Mouse (Mus musculus): ENCODE results near the gene Kmt5b. TPM values are rescaled to one million over a fixed set of nuclear protein-coding genes. Genes with fewer than 3 reads are reported as not detected.

The Kmt5b gene
- polyA plus RNA-seq, 1 experiment from 2014 or later, result 18.9 TPM

GRCm38 (mm10) chr19:3850847-3851469 is 83.7 kb downstream of the Kmt5b start:
- Histone ChIP-seq H3K9me3 (replicated peaks; ENCODE audit: control insufficient read depth, low read length) (no peaks in the 10 kb centered on the region), H3K4me2 (ENCODE audit: low read depth, low read length) (peak overlapping the region; percentile 89), H3K4me1 (ENCODE audit: control insufficient read depth, insufficient read depth, low read length) (peaks cover 26% of the 10 kb centered on the region), H3K4me3 (ENCODE audit: low read length) (peak overlapping the region; percentile 85), H3K27me3 (ENCODE audit: control insufficient read depth, insufficient read depth, low read length) (no peaks in the 10 kb centered on the region), H3K9ac (ENCODE audit: low read length) (peak overlapping the region; percentile 75), H3K27ac (ENCODE audit: low read length) (peak overlapping the region; percentile 76), H3K36me3 (ENCODE audit: control insufficient read depth, insufficient read depth) (no peaks in the 10 kb centered on the region)
- ATAC-seq (replicated peaks; ENCODE audit: extremely low read depth, insufficient read depth, low FRiP score), result 0 out of 2 replicates have a peak, but pooled peaks have one; percentile 0
- 6% methylated on average over 19 of the region's 19 CpGs for WGBS

- Histone ChIP-seq H3K27ac (ENCODE audit: low read length) (peak within 1 kb of the TSS; percentile 99), H3K27me3 (ENCODE audit: control insufficient read depth, insufficient read depth, low read length) (no peaks in the 10 kb centered on the region), H3K4me3 (ENCODE audit: low read length) (peak within 1 kb of the TSS; percentile 85), H3K9me3 (replicated peaks; ENCODE audit: control insufficient read depth, low read length) (no peaks in the 10 kb centered on the region), H3K36me3 (ENCODE audit: control insufficient read depth, insufficient read depth) (no peaks in the 10 kb centered on the region), H3K4me2 (ENCODE audit: low read depth, low read length) (peak within 1 kb of the TSS; percentile 89), H3K4me1 (ENCODE audit: control insufficient read depth, insufficient read depth, low read length) (peaks cover 26% of the 10 kb centered on the region), H3K9ac (ENCODE audit: low read length) (peak within 1 kb of the TSS; percentile 91)
- under 1% methylated on average over 44 of the region's 54 CpGs for WGBS
- ATAC-seq (replicated peaks; ENCODE audit: extremely low read depth, insufficient read depth, low FRiP score), result peak; percentile 98
Observed at GRCm38 (mm10) chr19:3851502-3851962, 84.3 kb downstream of the Kmt5b start, which contains the start of gene Chka. Gene Chka (plus strand): TSS chr19:3851773.

- Histone ChIP-seq H3K27ac (ENCODE audit: low read length) (peak overlapping the region; percentile 99), H3K4me1 (ENCODE audit: control insufficient read depth, insufficient read depth, low read length) (peaks cover 26% of the 10 kb centered on the region), H3K9ac (ENCODE audit: low read length) (peak overlapping the region; percentile 91), H3K36me3 (ENCODE audit: control insufficient read depth, insufficient read depth) (no peaks in the 10 kb centered on the region), H3K4me3 (ENCODE audit: low read length) (peak overlapping the region; percentile 85), H3K27me3 (ENCODE audit: control insufficient read depth, insufficient read depth, low read length) (no peaks in the 10 kb centered on the region), H3K4me2 (ENCODE audit: low read depth, low read length) (peak overlapping the region; percentile 89), H3K9me3 (replicated peaks; ENCODE audit: control insufficient read depth, low read length) (no peaks in the 10 kb centered on the region)
- under 1% methylated on average over 71 of the region's 74 CpGs for WGBS
- peak; percentile 35 for ATAC-seq (replicated peaks; ENCODE audit: extremely low read depth, insufficient read depth, low FRiP score)
Observed at GRCm38 (mm10) chr19:3851979-3852681, 84.9 kb downstream of the Kmt5b start.

- Histone ChIP-seq H3K9me3 (replicated peaks; ENCODE audit: control insufficient read depth, low read length) (no peaks in the 10 kb centered on the region), H3K27ac (ENCODE audit: low read length) (no peak overlapping the region), H3K27me3 (ENCODE audit: control insufficient read depth, insufficient read depth, low read length) (no peaks in the 10 kb centered on the region), H3K4me3 (ENCODE audit: low read length) (peak overlapping the region; percentile 85), H3K4me1 (ENCODE audit: control insufficient read depth, insufficient read depth, low read length) (peaks cover 29% of the 10 kb centered on the region), H3K9ac (ENCODE audit: low read length) (no peak overlapping the region), H3K4me2 (ENCODE audit: low read depth, low read length) (peak overlapping the region; percentile 89), H3K36me3 (ENCODE audit: control insufficient read depth, insufficient read depth) (no peaks in the 10 kb centered on the region)
- ATAC-seq (replicated peaks; ENCODE audit: extremely low read depth, insufficient read depth, low FRiP score), result no peak
- 91% methylated on average over 10 of the region's 10 CpGs for WGBS
Observed at GRCm38 (mm10) chr19:3853121-3853520, 85.9 kb downstream of the Kmt5b start.

- H3K4me3 ChIP-seq (ENCODE audit: low read length), result no peak overlapping the region
- 81% methylated on average over 1 of the region's 1 CpGs for WGBS
- no peak overlapping the region for H3K9ac ChIP-seq (ENCODE audit: low read length)
- no peak for ATAC-seq (replicated peaks; ENCODE audit: extremely low read depth, insufficient read depth, low FRiP score)
- no peak overlapping the region for H3K27ac ChIP-seq (ENCODE audit: low read length)
- no peak overlapping the region; the same call in none of the 2 replicates for H3K4me2 ChIP-seq (ENCODE audit: low read depth, low read length)
- no peaks in the 10 kb centered on the region for H3K36me3 ChIP-seq (ENCODE audit: control insufficient read depth, insufficient read depth)
- H3K9me3 ChIP-seq (replicated peaks; ENCODE audit: control insufficient read depth, low read length), result no peaks in the 10 kb centered on the region
- peaks cover 29% of the 10 kb centered on the region for H3K4me1 ChIP-seq (ENCODE audit: control insufficient read depth, insufficient read depth, low read length)
- H3K27me3 ChIP-seq (ENCODE audit: control insufficient read depth, insufficient read depth, low read length), result no peaks in the 10 kb centered on the region
Observed at GRCm38 (mm10) chr19:3853891-3854290, 86.7 kb downstream of the Kmt5b start.

GRCm38 (mm10) chr19:3855091-3855490 is 87.9 kb downstream of the Kmt5b start:
- no peaks in the 10 kb centered on the region for H3K36me3 ChIP-seq (ENCODE audit: control insufficient read depth, insufficient read depth)
- WGBS, result 71% methylated on average over 6 of the region's 6 CpGs
- no peaks in the 10 kb centered on the region for H3K9me3 ChIP-seq (replicated peaks; ENCODE audit: control insufficient read depth, low read length)
- peaks cover 29% of the 10 kb centered on the region for H3K4me1 ChIP-seq (ENCODE audit: control insufficient read depth, insufficient read depth, low read length)
- H3K9ac ChIP-seq (ENCODE audit: low read length), result no peak overlapping the region
- H3K4me3 ChIP-seq (ENCODE audit: low read length), result no peak overlapping the region
- no peak overlapping the region for H3K27ac ChIP-seq (ENCODE audit: low read length)
- no peaks in the 10 kb centered on the region for H3K27me3 ChIP-seq (ENCODE audit: control insufficient read depth, insufficient read depth, low read length)
- ATAC-seq (replicated peaks; ENCODE audit: extremely low read depth, insufficient read depth, low FRiP score), result no peak
- no peak overlapping the region for H3K4me2 ChIP-seq (ENCODE audit: low read depth, low read length)

GRCm38 (mm10) chr19:3855601-3856000 is 88.4 kb downstream of the Kmt5b start:
- peaks cover 29% of the 10 kb centered on the region for H3K4me1 ChIP-seq (ENCODE audit: control insufficient read depth, insufficient read depth, low read length)
- no peak overlapping the region for H3K4me3 ChIP-seq (ENCODE audit: low read length)
- 28% methylated on average over 4 of the region's 4 CpGs for WGBS
- no peak overlapping the region for H3K4me2 ChIP-seq (ENCODE audit: low read depth, low read length)
- H3K9ac ChIP-seq (ENCODE audit: low read length), result no peak overlapping the region
- H3K27ac ChIP-seq (ENCODE audit: low read length), result no peak overlapping the region
- H3K36me3 ChIP-seq (ENCODE audit: control insufficient read depth, insufficient read depth), result no peaks in the 10 kb centered on the region
- H3K27me3 ChIP-seq (ENCODE audit: control insufficient read depth, insufficient read depth, low read length), result no peaks in the 10 kb centered on the region
- ATAC-seq (replicated peaks; ENCODE audit: extremely low read depth, insufficient read depth, low FRiP score), result no peak
- H3K9me3 ChIP-seq (replicated peaks; ENCODE audit: control insufficient read depth, low read length), result no peaks in the 10 kb centered on the region

- no peak for ATAC-seq (replicated peaks; ENCODE audit: extremely low read depth, insufficient read depth, low FRiP score)
- Histone ChIP-seq H3K27me3 (ENCODE audit: control insufficient read depth, insufficient read depth, low read length) (no peaks in the 10 kb centered on the region), H3K27ac (ENCODE audit: low read length) (no peak overlapping the region), H3K4me2 (ENCODE audit: low read depth, low read length) (no peak overlapping the region), H3K9me3 (replicated peaks; ENCODE audit: control insufficient read depth, low read length) (no peaks in the 10 kb centered on the region), H3K9ac (ENCODE audit: low read length) (no peak overlapping the region), H3K4me3 (ENCODE audit: low read length) (no peak overlapping the region), H3K36me3 (ENCODE audit: control insufficient read depth, insufficient read depth) (no peaks in the 10 kb centered on the region), H3K4me1 (ENCODE audit: control insufficient read depth, insufficient read depth, low read length) (peaks cover 23% of the 10 kb centered on the region)
- 78% methylated on average over 3 of the region's 3 CpGs for WGBS
Observed at GRCm38 (mm10) chr19:3857220-3857619, 90.0 kb downstream of the Kmt5b start.

- Histone ChIP-seq H3K4me1 (ENCODE audit: control insufficient read depth, insufficient read depth, low read length) (0 out of 2 replicates have a peak, but pooled peaks cover 3% of the 10 kb centered on the region), H3K9me3 (replicated peaks; ENCODE audit: control insufficient read depth, low read length) (peaks cover 5% of the 10 kb centered on the region), H3K36me3 (ENCODE audit: control insufficient read depth, insufficient read depth) (peaks cover 8% of the 10 kb centered on the region), H3K9ac (ENCODE audit: low read length) (no peak overlapping the region), H3K27me3 (ENCODE audit: control insufficient read depth, insufficient read depth, low read length) (no peaks in the 10 kb centered on the region), H3K27ac (ENCODE audit: low read length) (no peak overlapping the region), H3K4me3 (ENCODE audit: low read length) (no peak overlapping the region), H3K4me2 (ENCODE audit: low read depth, low read length) (no peak overlapping the region)
- WGBS, result 50% methylated on average over 2 of the region's 2 CpGs
- no peak for ATAC-seq (replicated peaks; ENCODE audit: extremely low read depth, insufficient read depth, low FRiP score)
Observed at GRCm38 (mm10) chr19:3862713-3863112, 95.5 kb downstream of the Kmt5b start.
